Mouse (Mus musculus) hematopoietic stem cell, adult 5-6 weeks (primary cell): ENCODE measurements around the gene Rsph14. TPM values are rescaled to one million over a fixed set of nuclear protein-coding genes. Genes with fewer than 3 reads are reported as not detected.
A peak's percentile ranks its signal among the peaks of the same experiment; 100 is the strongest.

Experiments
- ATAC-seq, 2 experiments: fragments of 125-278 bp in 1 of 2; replicated peaks in 1 of 2; 2 replicates each; pipeline ENCODE4 v1.8.0; 2016 to 2017; ENCODE audit warnings: inconsistent platforms in 2 of 2, mild to moderate bottlenecking in 2 of 2, moderate number of reproducible peaks in 2 of 2, low read depth in 1 of 2, moderate TSS enrichment in 1 of 2; ENCODE audit not compliant: low FRiP score in 2 of 2, poor library complexity in 2 of 2, severe bottlenecking in 2 of 2, insufficient read depth in 1 of 2, low TSS enrichment in 1 of 2
- total RNA-seq: library from RNA; stranded (forward); fragments of 172-1452, 232-1000 nt; gene quantifications from 2 replicates; pipeline ENCODE4 v1.2.3, GENCODE M21; 2017

Rsph14 gene
- total RNA-seq, 1 experiment from 2014 or later, result not detected

DNA sequence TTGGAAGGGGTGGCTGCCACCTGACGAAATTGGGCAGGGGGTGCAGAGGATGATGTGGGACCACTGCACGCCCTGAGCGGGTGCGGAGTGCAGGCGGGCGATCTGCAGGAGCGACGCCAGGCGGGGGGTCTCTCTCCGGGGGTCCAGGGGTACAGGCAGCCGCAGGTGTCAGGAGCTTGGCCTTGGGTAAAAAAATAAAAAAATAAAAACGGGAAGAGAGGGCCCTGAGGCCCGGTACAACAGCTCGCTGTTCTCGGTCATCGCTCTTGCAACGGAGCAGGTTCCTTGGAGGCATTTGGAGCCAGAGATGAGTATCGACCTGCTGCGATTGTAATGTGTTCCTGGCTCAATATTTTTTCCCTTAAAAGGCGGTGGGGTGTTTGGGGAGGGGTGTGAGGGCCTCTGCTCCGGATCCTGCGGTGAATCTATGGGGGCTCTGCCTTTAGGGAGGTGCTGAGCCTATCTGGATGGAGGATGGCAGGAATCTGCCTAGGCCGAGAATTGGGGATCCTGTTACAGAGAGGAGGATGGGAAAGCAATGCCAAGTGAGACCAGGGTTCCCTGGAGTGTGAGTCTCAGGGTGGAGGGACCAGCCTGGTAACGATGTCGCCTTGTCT is 64.6 kb downstream of the Rsph14 start:
- no peak for ATAC-seq

DNA sequence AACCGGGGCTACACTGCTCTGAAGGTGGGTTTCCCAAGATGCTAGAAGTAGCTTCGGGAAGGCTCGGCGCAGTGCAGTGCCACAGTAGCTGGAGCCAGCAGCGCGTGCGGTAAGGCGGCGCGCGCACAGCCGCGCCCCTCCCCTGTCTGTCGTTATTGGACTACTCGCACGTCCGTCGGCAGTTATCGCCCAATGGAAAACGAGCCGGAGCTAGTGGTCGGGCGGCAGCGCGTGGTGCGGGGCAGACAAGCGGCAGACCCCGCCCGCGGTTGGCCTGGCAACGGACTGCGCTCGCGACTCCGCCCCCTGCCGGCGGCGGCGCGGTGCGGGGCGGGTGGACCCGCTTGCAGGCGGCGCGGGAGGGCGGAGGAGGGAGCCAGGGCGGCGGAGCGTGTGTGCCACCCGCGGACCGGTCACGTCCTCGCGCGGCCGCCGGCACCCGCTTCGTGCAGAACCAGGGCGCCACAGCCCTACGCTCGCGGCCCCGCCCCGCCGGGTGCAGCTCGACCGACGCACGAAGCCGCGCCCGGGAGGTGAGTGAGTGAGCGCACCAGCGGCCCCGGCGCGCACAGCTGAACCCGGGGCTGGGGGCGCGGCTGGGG is 65.4 kb downstream of the Rsph14 start, which contains the start of gene Gnaz:
Gene Gnaz (plus strand): TSS at position 328 of the 602 bp plus-strand sequence.
- ATAC-seq, result peak; percentile 97 to 98

DNA sequence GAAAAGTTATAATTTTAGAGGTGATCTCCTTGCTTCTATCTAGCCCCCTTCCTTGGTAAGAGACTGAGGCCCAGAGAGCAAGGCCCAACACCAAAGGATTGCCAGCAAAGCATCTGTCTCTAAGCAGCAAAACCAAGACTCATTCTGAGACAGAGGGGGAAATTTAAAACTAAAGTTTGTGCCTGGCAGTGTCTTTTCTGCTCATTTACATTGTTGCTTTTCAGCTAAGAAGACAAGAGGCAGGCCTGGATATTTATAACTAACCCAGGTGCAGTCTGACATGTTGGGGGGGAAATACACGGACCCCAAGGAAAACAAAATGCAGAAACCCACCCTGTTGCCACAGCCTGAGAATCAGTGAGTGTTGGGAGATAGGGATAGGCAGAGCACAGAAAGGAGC is 68.0 kb downstream of the Rsph14 start:
- ATAC-seq, result no peak

DNA sequence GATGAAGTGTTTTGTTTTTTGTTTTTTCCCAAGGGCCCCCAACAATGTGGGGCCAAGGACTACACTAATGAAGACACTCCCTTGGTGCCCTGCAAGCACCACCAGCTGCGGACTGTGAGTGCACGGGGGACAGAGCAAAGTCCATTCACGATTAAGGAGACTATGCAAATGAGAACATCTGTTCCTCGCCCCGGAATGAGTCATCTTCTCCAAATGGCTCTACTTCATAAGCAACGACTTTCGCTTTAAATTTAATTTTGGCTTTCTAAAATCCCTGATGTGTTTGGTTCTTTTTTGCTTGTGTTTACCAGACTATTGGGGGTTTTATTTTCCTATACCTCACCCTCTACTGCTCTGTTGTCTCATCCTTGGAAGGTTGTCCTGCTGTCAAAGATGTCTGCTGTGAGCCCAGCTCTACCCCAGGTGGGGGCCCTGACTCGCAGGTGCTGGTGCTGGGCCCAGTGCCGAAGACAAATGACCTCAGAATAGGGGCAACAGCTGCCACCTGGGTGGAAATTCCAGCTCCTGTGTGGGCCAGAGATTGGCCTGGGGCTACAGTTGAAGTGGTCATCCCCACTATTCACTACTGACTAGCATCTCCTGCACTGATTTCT is 79.4 kb downstream of the Rsph14 start:
- no peak for ATAC-seq

DNA sequence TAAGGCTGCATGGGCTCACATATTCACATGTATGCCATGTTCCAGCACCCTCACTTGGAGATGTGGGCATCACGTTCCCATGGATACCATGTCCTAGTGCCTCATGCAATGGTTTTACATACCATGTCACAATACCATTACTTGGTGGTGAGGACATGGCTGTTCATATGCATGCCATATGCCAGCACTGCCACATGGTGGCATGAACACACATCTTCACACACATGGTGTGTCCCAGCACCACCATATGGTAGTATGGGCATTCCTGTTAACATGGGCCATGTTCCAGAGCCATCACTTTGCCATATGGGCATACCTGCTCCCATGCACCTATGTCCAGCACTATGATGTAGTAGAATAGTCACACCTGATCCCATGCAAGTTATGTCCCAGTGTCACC is 91.6 kb downstream of the Rsph14 start:
- no peak for ATAC-seq

DNA sequence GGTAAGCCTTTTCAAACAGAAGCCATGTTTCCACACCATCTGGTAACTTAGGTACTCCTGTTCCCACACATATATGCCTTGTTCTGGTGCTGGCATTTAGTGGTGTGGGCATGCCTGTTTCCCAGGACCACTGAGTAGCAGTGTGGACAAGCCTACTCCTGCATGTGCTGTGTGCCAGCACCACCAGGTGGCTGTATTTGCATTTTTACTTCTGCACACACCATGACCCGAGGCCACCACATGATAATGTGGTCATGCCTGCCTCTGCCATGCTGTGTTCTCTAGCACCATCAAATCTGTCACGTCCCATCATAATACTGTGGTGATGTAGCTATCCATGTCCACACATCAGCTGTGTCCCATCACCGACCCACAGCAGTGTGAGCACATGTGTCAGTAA is 93.1 kb downstream of the Rsph14 start:
- ATAC-seq, result peak; percentile 19 to 33; a peak in 1 of 4 replicates

DNA sequence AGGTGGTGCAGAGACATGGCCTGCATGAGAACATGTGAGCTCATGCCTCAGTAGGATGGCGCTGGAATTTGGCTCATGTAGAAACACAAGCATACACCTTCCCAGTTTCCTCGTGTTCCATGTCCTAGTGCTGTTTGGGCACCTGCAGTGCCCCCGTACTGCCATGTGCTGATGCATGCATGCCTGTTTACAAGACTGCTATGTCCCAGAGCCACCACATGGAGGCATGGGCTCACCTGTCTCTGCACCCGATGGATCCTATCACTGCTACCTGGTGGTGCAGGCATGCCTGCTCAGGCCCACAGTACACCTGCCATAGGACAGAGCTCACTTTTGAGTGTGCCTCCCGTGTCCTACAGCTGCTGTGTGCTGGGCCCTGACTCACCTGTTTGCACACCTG is 94.0 kb downstream of the Rsph14 start:
- ATAC-seq, result no peak

DNA sequence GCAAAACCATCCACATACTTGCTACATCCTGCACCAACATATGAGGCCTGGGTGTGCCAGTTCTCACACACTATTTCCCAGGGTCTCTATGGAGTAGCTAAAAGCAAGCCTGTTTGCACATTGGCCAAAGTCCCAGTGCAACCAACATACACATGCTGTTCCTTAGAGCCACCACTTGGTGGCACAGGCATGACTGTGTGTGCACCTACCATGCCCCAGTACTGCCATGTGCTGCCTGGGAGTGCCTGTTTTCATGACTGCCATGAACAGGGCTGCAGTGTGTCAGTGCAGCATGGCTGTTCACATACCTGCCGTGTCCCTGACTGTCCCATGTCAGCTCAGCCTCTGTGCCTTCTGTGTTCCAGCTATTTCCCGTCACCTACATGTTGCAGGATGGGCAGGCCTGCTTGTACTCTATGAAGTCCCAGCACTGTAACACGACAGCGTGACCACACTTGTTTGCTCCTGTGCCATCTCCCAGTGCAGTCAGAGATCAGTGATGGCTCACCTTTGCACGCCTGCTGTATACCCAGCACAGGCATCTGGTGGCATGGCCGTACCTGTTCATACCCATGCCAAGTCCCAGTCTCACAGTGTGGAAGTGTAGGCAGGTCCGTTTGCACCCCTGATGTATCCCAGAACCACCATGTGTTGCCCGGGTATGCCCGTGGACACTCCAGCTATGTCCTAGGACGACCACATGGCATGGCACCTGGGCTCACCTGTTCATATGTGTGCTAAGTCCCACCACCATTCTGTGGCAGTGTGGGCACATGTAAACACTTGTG is 95.2 kb downstream of the Rsph14 start:
- peak; percentile 64 to 78 for ATAC-seq

DNA sequence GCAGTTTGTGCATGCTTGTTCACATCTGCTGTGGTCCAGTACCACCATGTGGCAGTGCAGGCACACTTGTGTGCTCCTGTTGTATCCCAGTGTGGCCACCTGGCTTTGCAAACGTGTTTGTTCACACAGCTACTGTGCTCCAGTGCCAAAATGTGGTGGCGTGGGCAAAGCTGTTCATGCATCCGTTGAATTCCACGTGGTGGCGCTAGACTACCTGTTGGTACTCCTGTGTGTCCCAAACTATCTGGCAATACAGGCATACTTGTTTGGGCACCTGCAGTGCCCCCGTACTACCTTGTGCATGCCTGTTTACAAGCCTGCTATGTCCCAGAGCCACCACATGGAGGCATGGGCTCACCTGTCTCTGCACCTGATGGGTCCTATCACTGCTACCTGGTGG is 97.4 kb downstream of the Rsph14 start:
- no peak for ATAC-seq

DNA sequence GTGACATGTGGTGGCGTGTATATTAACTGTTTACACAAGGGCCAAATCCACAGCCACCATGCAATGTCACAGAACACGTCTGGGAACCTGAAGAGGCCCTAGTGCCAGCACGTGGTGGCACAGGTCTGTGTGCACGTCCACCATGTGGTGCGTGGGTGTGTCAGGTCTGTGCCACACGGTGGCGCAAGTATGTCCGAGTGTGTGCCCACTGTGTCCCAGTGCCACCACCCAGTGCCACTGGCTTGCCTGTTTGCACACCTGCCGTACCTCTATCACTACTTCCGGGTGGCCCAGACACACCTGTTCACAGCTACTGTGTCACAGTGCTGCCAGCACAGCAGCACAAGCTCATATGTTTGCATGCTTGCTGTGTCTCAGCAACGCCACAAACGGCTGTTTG is 97.9 kb downstream of the Rsph14 start:
- ATAC-seq, result no peak

DNA sequence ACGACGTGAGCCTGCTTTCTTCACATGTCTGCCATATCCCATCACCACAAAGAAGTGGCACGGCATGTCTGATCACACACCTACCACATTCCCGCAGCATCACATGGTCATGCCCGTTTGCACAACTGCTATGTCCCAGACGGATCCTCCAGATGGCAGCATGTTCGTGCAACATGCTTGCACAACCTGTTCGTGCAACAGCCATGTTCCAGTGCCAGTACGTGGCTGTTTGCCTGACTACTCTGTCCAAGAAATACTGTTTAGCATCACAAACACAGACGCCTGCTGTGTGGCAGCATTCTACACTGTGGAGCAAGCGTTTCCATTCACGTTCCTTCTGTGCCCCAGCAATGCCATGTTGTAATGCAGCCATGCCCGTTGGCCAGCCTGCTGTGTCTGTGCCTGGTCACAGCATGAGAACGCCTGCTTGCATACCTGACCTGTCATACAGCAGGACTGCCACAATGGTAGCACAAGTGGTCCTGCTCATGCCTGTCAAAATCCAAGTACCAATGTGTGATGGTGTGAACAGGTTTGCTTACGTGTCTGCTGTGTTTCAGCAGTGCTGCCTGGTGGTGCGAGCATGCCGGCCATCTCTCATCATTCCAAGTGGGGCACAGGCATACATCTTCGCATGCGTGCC is 98.7 kb downstream of the Rsph14 start:
- ATAC-seq, result no peak

DNA sequence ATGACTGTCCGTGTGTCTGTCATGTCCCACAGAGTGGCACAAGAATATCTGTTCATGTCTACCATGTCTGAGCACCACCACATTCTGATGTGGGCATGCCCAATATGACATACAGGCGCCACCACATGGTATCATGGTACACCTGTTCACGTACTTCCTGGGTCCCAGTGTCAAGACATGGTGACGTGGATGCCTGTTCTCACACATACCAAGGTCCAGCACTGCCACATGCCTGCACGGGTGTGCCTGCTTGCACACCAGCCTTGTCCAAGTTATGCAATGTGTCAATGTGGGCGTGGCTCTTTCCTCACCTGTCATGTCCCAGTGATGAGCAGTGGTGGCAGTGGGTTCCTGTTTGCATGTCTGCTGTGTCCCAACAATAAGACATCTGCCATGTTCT is 99.9 kb downstream of the Rsph14 start:
- no peak for ATAC-seq

DNA sequence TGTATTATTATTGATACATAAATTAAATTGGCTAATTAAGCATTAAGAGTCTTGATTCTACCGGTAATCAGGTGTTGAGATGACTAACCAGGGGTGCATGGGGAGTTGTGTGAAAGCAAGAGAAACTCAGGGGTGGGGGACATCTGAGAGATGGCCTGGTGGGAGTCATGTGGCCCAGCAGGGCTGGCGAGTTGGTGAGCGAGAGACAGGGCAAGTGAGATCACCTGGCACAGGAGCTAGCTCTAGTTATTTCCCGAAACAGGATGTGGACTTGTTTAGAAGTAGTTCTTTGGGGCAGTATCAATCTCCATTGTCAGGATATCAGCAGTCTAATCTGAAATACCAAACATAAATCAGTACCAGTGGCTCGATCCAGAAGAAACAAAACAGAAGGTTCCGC is 100.8 kb downstream of the Rsph14 start:
- no peak for ATAC-seq

DNA sequence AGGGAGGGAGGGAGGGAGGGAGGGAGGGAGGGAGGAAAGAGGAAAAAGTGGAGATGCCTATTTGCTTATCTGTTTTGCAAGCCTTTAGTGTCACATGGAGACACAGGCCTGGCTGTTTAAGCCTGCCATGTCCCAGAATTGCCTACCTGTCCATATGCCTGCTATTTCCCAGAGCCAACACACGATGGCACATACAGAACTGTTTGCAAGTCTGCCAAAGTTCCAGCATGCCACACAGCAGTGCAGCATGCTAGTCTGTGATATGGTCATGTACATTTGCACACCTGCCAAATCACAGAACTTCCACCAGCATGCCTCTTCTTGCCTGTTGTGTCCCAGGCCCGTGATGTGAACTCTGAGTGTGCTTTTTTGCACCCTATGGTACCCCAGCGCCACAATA is 101.8 kb downstream of the Rsph14 start:
- ATAC-seq, result no peak

DNA sequence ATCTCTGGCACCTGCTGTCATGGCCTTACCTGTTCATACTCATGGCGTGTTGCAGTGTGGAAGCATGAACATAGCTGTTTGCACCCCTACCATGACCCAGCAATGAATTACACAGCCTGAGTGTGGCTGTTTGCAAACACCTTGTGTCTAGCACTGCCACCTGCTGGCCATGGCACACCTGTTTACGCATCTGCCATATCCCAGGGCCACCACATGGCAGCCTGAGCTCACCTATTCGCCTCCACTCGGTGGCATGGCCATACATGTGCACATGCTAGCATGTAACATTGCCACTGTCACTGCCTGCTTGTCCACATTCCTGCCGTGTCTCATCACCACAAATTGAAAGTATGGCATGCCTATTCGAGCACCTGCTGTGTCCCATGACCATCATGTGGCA is 102.8 kb downstream of the Rsph14 start:
- 0 out of 4 replicates have a peak, but pooled peaks of 1 of the 2 experiments have one; percentile 31 for ATAC-seq

DNA sequence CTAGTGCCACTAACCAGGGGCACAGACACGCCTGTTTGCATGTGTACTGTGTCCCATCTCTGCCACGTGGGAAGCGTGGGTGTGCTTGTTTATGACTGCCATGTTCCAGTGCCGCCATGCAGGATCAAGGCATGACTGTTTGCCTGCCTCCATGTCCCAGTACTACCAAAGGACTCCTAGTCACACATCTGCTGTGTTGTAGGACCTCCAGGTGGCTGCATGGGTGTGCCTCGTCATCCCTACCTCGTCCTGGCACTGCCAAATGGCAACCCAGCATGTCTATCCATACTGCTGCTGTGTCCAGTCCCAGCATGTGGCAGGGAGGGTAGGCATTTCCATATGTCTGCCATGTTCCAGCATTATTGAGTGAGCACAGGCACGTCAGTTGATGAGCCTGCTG is 104.1 kb downstream of the Rsph14 start:
- ATAC-seq, result no peak

DNA sequence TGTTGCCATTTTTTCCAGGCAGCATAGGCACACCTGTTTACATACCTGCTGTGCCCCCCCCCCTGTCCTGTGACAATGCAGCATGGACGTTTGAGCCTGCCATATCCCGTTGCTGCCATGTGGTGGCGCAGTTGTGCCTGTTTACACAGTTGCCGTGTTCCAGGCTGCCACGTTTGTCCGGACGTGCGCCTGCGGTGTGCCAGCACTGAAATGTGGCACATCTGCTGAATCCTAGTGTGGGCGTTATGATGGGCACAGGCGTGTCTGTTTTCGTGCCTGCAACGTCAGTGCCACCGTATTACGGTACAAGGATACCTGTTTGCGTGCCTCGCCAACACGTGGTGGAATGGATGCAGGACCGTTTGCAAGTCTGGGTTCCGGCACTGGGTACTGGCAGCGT is 107.1 kb downstream of the Rsph14 start:
- peak; percentile 17 to 19; a peak in 1 of 4 replicates for ATAC-seq

DNA sequence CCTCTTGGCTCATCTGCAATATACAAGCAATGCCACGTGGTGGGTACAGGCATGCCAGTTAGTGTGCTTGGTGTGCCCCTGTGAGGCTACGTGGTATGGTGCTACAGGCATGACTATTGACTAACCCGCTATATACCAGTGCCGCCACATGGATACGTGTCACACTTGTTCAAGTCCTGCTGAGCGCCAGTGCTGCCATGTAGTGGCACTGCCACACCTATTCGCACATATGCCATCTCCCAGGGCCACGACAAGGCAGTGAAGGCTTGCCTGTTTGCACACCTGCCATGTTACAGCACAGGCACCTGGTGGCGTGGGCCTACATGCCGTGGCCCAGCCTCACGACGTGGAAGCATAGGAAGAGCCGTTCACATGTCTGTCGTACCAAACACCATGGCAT is 108.1 kb downstream of the Rsph14 start:
- no peak for ATAC-seq
